ENCODE assay signal across 11 mouse cellular contexts in genomic region chr12:16734009-16734408, GRCm38 (mm10).
DNase-seq lines count a peak whose midpoint lies in the region; ATAC-seq and TF ChIP-seq lines count a peak whose summit lies in the region.
"Had no signal": no experiment of that assay in that cellular context is flagged by ENCODE, and none has a peak within 500 bp of the region (broad histone marks: within the 10 kb centered on the region; RNA-seq: fewer than 3 reads in every experiment).

No protein-coding gene starts in this region.

- dilution Hi-C loops in CH12.LX (cut with MboI; ENCODE audit: extremely low pct_ligation_motif_present, extremely low pct_unique_long_range_greater_than_20kb, low sequenced_read_pairs) = no loop called here

- no peak overlapping the region for H3K9ac ChIP-seq in CH12.LX (ENCODE audit: insufficient read depth, low read depth)
- H3K9ac ChIP-seq in liver, embryonic 14.5 days (replicated peaks) = no peak overlapping the region
- H3K9ac ChIP-seq: forebrain, embryonic 15.5 days; hindbrain, embryonic 15.5 days had no signal

- no peak for TF ChIP-seq EP300 in CH12.LX (IDR thresholded peaks at IDR 0.05; ENCODE audit: low read length)
- TF ChIP-seq EP300 in liver, embryonic 14.5 days (IDR thresholded peaks at IDR 0.05; ENCODE audit: low read depth) = no peak

- H3K4me2 ChIP-seq in CH12.LX (ENCODE audit: insufficient read depth, low read depth, poor library complexity, severe bottlenecking) = no peak overlapping the region
- H3K4me2 ChIP-seq in liver, embryonic 14.5 days (ENCODE audit: low read depth) = no peak overlapping the region
- H3K4me2 ChIP-seq: forebrain, embryonic 15.5 days; hindbrain, embryonic 15.5 days had no signal

- H3K36me3 ChIP-seq in kidney, adult 2 months (ENCODE audit: control insufficient read depth, insufficient read depth, low read length) = no peaks in the 10 kb centered on the region
- no peaks in the 10 kb centered on the region for H3K36me3 ChIP-seq in CH12.LX (replicated peaks in 1 of 2; ENCODE audit: control insufficient read depth in 1 of 2, insufficient read depth in 1 of 2, low read length in 1 of 2)
- no peaks in the 10 kb centered on the region for H3K36me3 ChIP-seq in liver, embryonic 14.5 days (replicated peaks; ENCODE audit: control insufficient read depth, insufficient read depth, low read depth)
- H3K36me3 ChIP-seq: forebrain, embryonic 15.5 days; hindbrain, embryonic 15.5 days had no signal

- H3K27me3 ChIP-seq in kidney, adult 2 months (replicated peaks; ENCODE audit: control insufficient read depth, insufficient read depth, low read length) = no peaks in the 10 kb centered on the region
- H3K27me3 ChIP-seq in CH12.LX (replicated peaks) = no peaks in the 10 kb centered on the region
- no peaks in the 10 kb centered on the region for H3K27me3 ChIP-seq in liver, embryonic 14.5 days (ENCODE audit: control insufficient read depth, insufficient read depth, low read length)
- H3K27me3 ChIP-seq: forebrain, embryonic 15.5 days; hindbrain, embryonic 15.5 days had no signal

- H3K79me2 ChIP-seq in CH12.LX (replicated peaks; ENCODE audit: control insufficient read depth, extremely low read depth, insufficient read depth, poor library complexity, severe bottlenecking) = no peaks in the 10 kb centered on the region

- no peak for TF ChIP-seq RAD21 in CH12.LX (IDR thresholded peaks at IDR 0.05; ENCODE audit: low read depth, low read length)

- WGBS in kidney, adult 2 months = 55% methylated on average over 8 of the region's 8 CpGs
- WGBS in liver, embryonic 14.5 days (ENCODE audit: insufficient replicate concordance) = 57% methylated on average over 8 of the region's 8 CpGs

- no peak overlapping the region for H3K4me3 ChIP-seq in kidney, adult 2 months (ENCODE audit: insufficient read depth, low read depth, low read length)
- H3K4me3 ChIP-seq in CH12.LX (replicated peaks in 1 of 3; ENCODE audit: low read depth in 2 of 3, low read length in 2 of 3, poor library complexity in 1 of 3) = no peak overlapping the region
- H3K4me3 ChIP-seq in liver, embryonic 14.5 days (ENCODE audit: insufficient read depth in 1 of 2, low read depth in 2 of 2, low read length in 2 of 2) = no peak overlapping the region
- H3K4me3 ChIP-seq: forebrain, embryonic 15.5 days; hindbrain, embryonic 15.5 days had no signal

- TF ChIP-seq CTCF in kidney, adult 2 months (conservative IDR thresholded peaks at IDR 0.05; ENCODE audit: insufficient read depth, insufficient read length, low read depth, low read length) = peak; percentile 45; the same call in 1 of the 2 replicates
- peak in 1 of 2 experiments; percentile 22; a peak in 1 of 4 replicates for TF ChIP-seq CTCF in CH12.LX (conservative IDR thresholded peaks at IDR 0.05 in 1 of 2, IDR thresholded peaks at IDR 0.05 in 1 of 2; ENCODE audit: low read depth in 2 of 2, low read length in 2 of 2)
- peak; percentile 30; the same call in 1 of the 2 replicates for TF ChIP-seq CTCF in liver, embryonic 14.5 days (IDR thresholded peaks at IDR 0.05; ENCODE audit: low read depth)

- no peak for DNase-seq in kidney, adult 2 months
- DNase-seq in kidney, adult 18-20 months = no peak
- DNase-seq in CH12.LX (ENCODE audit: extremely low read depth) = no peak
- DNase-seq in adrenal gland, adult 8-10 months = peak; percentile 79
- no peak for DNase-seq in liver, embryonic 14.5 days (ENCODE audit: low read depth in 3 of 3, low spot score in 3 of 3)
- no peak for DNase-seq in spleen, postnatal 4 days (ENCODE audit: low spot score in 2 of 2)
- no peak for DNase-seq in left cerebral cortex, adult 11 months (ENCODE audit: low spot score)
- DNase-seq: heart, adult 11 months had no signal

- 0 out of 2 replicates have a peak, but pooled peaks cover 2% of the 10 kb centered on the region for H3K4me1 ChIP-seq in kidney, adult 2 months (ENCODE audit: control insufficient read depth, insufficient read depth, low read length)
- peaks cover 0 to 5% of the 10 kb centered on the region in 2 experiments; a peak in 2 of 4 replicates for H3K4me1 ChIP-seq in CH12.LX (ENCODE audit: control insufficient read depth in 1 of 2, insufficient read depth in 2 of 2)
- no peaks in the 10 kb centered on the region; a peak in 1 of 4 replicates for H3K4me1 ChIP-seq in liver, embryonic 14.5 days (replicated peaks; ENCODE audit: control insufficient read depth in 2 of 2, insufficient read depth in 2 of 2, low read length in 1 of 2)
- H3K4me1 ChIP-seq: forebrain, embryonic 15.5 days had no signal

- in situ Hi-C loops in CH12.LX (cut with MboI; ENCODE audit: low pct_ligation_motif_present, low pct_unique_long_range_greater_than_20kb, low sequenced_read_pairs) = no loop called here

- H3K9me3 ChIP-seq in CH12.LX (replicated peaks; ENCODE audit: low read length) = no peaks in the 10 kb centered on the region
- no peaks in the 10 kb centered on the region for H3K9me3 ChIP-seq in liver, embryonic 14.5 days (ENCODE audit: control insufficient read depth, low read length)
- H3K9me3 ChIP-seq: forebrain, embryonic 15.5 days; hindbrain, embryonic 15.5 days had no signal

- peak; percentile 33; the same call in 1 of the 2 replicates for ATAC-seq in liver, embryonic 14.5 days (ENCODE audit: insufficient read depth)
- ATAC-seq: forebrain, embryonic 15.5 days had no signal

- no peak overlapping the region for H3K27ac ChIP-seq in kidney, adult 2 months (ENCODE audit: insufficient read depth, low read depth, low read length)
- H3K27ac ChIP-seq in CH12.LX (ENCODE audit: insufficient read depth, low read depth) = no peak overlapping the region
- H3K27ac ChIP-seq in liver, embryonic 14.5 days = no peak overlapping the region
- H3K27ac ChIP-seq: forebrain, embryonic 15.5 days; hindbrain, embryonic 15.5 days; stomach, postnatal 0 days had no signal

- no peak for TF ChIP-seq POLR2A in kidney, adult 2 months (IDR thresholded peaks at IDR 0.05; ENCODE audit: low read depth, low read length)
- TF ChIP-seq POLR2A in CH12.LX (IDR thresholded peaks at IDR 0.05; ENCODE audit: low read depth, low read length) = no peak

TF ChIP-seq in CH12.LX, 34 proteins besides CTCF, POLR2A, EP300 and RAD21:
- peak; percentile 68 for TF ChIP-seq USF2 (conservative IDR thresholded peaks at IDR 0.05; ENCODE audit: low read depth, low read length)
- peak; percentile 69 for TF ChIP-seq USF1 (IDR thresholded peaks at IDR 0.05; ENCODE audit: low read depth, low read length)
- TF ChIP-seq PAX5 (IDR thresholded peaks at IDR 0.05; ENCODE audit: low read length) = no peak
- TF ChIP-seq BHLHE40 (IDR thresholded peaks at IDR 0.05; ENCODE audit: low read depth, low read length) = 0 out of 2 replicates have a peak, but pooled peaks have one; percentile 13
